Mouse (Mus musculus) activated CD4-positive, CD25-positive, alpha-beta regulatory T cell, adult 4 months (primary cell): Measurements from ENCODE around the gene Slirp. TPM values are rescaled to one million over a fixed set of nuclear protein-coding genes. Genes with fewer than 3 reads are reported as not detected.
"Not testable (repeated sequence)": the region's sequence is repeated elsewhere in the genome, so short reads cannot be mapped to it uniquely, and the experiment has no call there.

Source experiments
- ATAC-seq: one replicate; pipeline ENCODE4 v1.8.0; 2017
- polyA plus RNA-seq, 2 experiments: library from polyadenylated mRNA; unstranded; fragments of 100-300 nt; shearing (Covaris generic); gene quantifications; one replicate each; pipeline ENCODE4 v1.2.1; 2017

Gene Slirp
- polyA plus RNA-seq, 2 experiments from 2014 or later = 83.4 to 124 TPM

GRCm38 (mm10) chr12:87428885-87429284, 14.8 kb upstream of the Slirp start:
- no peak for ATAC-seq

GRCm38 (mm10) chr12:87442177-87443114, 1.2 kb upstream of the Slirp start:
- ATAC-seq = no peak

- ATAC-seq = peak; percentile 53
These were observed 489 bp upstream of the Slirp start for GRCm38 (mm10) chr12:87443115-87443699.

GRCm38 (mm10) chr12:87444211-87444610, 515 bp downstream of the Slirp start:
- ATAC-seq = no peak

- no peak for ATAC-seq
These were observed 5.8 kb downstream of the Slirp start for GRCm38 (mm10) chr12:87449456-87449855.

GRCm38 (mm10) chr12:87464678-87465297, 21.1 kb downstream of the Slirp start:
- no peak for ATAC-seq

GRCm38 (mm10) chr12:87470263-87471136, 26.8 kb downstream of the Slirp start:
- ATAC-seq = peak; percentile 25

- ATAC-seq = no peak
These were observed 27.8 kb downstream of the Slirp start for GRCm38 (mm10) chr12:87471421-87471963.

GRCm38 (mm10) chr12:87471964-87472786, 28.5 kb downstream of the Slirp start, which contains the start of gene Snw1:
Snw1 (minus strand) TSS chr12:87472274.
- ATAC-seq = peak; percentile 94

- no peak for ATAC-seq
These were observed 31.1 kb downstream of the Slirp start for GRCm38 (mm10) chr12:87474756-87475155.

- ATAC-seq = not testable (repeated sequence)
These were observed 38.8 kb downstream of the Slirp start for GRCm38 (mm10) chr12:87482482-87482881.

GRCm38 (mm10) chr12:87488683-87489082, 45.0 kb downstream of the Slirp start:
- not testable (repeated sequence) for ATAC-seq

- not testable (repeated sequence) for ATAC-seq
These were observed 50.7 kb downstream of the Slirp start, which contains the start of gene Gm5788 for GRCm38 (mm10) chr12:87494421-87494820. Gm5788 (plus strand) TSS chr12:87494721.

Other genes with a start within 250 kb of the Slirp start
- 1 to 10 TPM in 1 of 2 experiments, not detected in 1; 5.0 TPM for gene Samd15, start 244.2 kb upstream of the Slirp start, polyA plus RNA-seq
- gene Tmed8, start 243.4 kb upstream of the Slirp start, polyA plus RNA-seq = 1 to 10 TPM; 3.3 to 3.9 TPM
- 1 to 10 TPM in 1 of 2 experiments, under 1 TPM in 1; 0.64 to 1.2 TPM for gene Noxred1, start 205.2 kb upstream of the Slirp start, polyA plus RNA-seq
- 10 to 100 TPM; 33.6 to 34.7 TPM for gene Vipas39, start 177.6 kb upstream of the Slirp start, polyA plus RNA-seq
- 100 to 1,000 TPM; 116 to 151 TPM for gene Ahsa1, start 177.4 kb upstream of the Slirp start, polyA plus RNA-seq
- gene Ism2, start 144.2 kb upstream of the Slirp start, polyA plus RNA-seq = not detected
- 10 to 100 TPM; 66.1 to 85.8 TPM for gene Sptlc2, start 55.5 kb upstream of the Slirp start, polyA plus RNA-seq
- 10 to 100 TPM; 53.3 to 59.3 TPM for gene Alkbh1, start 121 bp downstream of the Slirp start, polyA plus RNA-seq
- 100 to 1,000 TPM; 220 to 228 TPM for gene Snw1, start 28.4 kb downstream of the Slirp start, polyA plus RNA-seq
- 1 to 10 TPM in 1 of 2 experiments, not detected in 1; 1.2 TPM for gene Gm5788, start 50.8 kb downstream of the Slirp start, polyA plus RNA-seq
- not detected for gene Gm8300, start 70.4 kb downstream of the Slirp start, polyA plus RNA-seq
- gene Oog1, start 158.8 kb downstream of the Slirp start, polyA plus RNA-seq = not detected
- gene Gm4027, start 175.0 kb downstream of the Slirp start, polyA plus RNA-seq = not detected
- gene Gm16381, start 200.7 kb downstream of the Slirp start, polyA plus RNA-seq = not detected